Mouse (Mus musculus): Measurements from ENCODE around the gene Derl2. TPM values are rescaled to one million over a fixed set of nuclear protein-coding genes. Genes with fewer than 3 reads are reported as not detected.

The Derl2 gene
- polyA plus RNA-seq, 1 experiment from 2014 or later: 34.7 TPM

Other genes with a start within 250 kb of the Derl2 start
- 0.30 TPM in 1 of 2 replicates, not detected in the other for gene Scimp, start 207.3 kb downstream of the Derl2 start, polyA plus RNA-seq (2015; fragmentation: Nextera tagmentation; extraction: Ambion mirVana)
- gene Rabep1, start 175.1 kb downstream of the Derl2 start, polyA plus RNA-seq (2015; fragmentation: Nextera tagmentation; extraction: Ambion mirVana): 83.1 and 87.5 TPM in 2 replicates
- gene Nup88, start 49.9 kb downstream of the Derl2 start, polyA plus RNA-seq (2015; fragmentation: Nextera tagmentation; extraction: Ambion mirVana): 121 and 131 TPM in 2 replicates
- 72.1 and 73.0 TPM in 2 replicates for gene Rpain, start 49.6 kb downstream of the Derl2 start, polyA plus RNA-seq (2015; fragmentation: Nextera tagmentation; extraction: Ambion mirVana)
- gene C1qbp, start 36.8 kb downstream of the Derl2 start, polyA plus RNA-seq (2015; fragmentation: Nextera tagmentation; extraction: Ambion mirVana): 191 and 192 TPM in 2 replicates
- gene Dhx33, start 15.4 kb downstream of the Derl2 start, polyA plus RNA-seq (2015; fragmentation: Nextera tagmentation; extraction: Ambion mirVana): 13.9 and 14.4 TPM in 2 replicates
- 39.0 and 40.9 TPM in 2 replicates for gene Mis12, start 230 bp downstream of the Derl2 start, polyA plus RNA-seq (2015; fragmentation: Nextera tagmentation; extraction: Ambion mirVana)
- gene 6330403K07Rik, start 13.7 kb upstream of the Derl2 start, polyA plus RNA-seq (2015; fragmentation: Nextera tagmentation; extraction: Ambion mirVana): 601 TPM in 2 replicates
- not detected in 2 replicates for gene Nlrp1a, start 124.9 kb upstream of the Derl2 start, polyA plus RNA-seq (2015; fragmentation: Nextera tagmentation; extraction: Ambion mirVana)
- not detected in 2 replicates for gene Nlrp1b, start 210.9 kb upstream of the Derl2 start, polyA plus RNA-seq (2015; fragmentation: Nextera tagmentation; extraction: Ambion mirVana)